21 mouse cellular contexts compared by ENCODE assay signal in the genomic region with DNA sequence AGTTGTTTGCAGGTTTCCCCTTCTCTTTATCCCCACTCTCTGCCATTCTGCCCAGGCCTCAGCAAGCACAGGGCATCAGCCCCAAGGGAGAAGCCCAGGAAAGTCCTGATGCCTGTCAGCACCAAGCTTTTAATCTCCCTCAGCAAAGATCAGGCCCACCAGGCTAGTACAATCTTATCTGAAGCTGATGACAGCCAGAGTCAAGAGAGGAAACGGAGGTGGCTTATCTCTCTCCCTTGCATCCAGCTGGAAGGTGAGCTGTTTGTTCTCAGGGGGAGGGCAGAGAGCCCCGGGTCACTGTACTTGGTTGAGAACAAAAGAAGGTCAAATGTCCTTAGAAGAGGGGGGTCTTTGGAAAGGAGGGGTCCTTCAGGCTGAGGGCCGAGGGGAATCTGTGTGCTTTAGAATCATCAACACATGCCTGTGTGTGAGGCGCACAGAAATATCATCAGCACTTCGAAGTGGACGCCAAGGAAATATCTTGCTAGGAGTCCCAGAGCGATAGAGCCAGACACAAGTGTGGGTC.
DNase-seq lines count a peak whose midpoint lies in the region; ATAC-seq and TF ChIP-seq lines count a peak whose summit lies in the region.
"Had no signal": no experiment of that assay in that cellular context is flagged by ENCODE, and none has a peak within 500 bp of the region (broad histone marks: within the 10 kb centered on the region; RNA-seq: fewer than 3 reads in every experiment).

No protein-coding gene starts in this region.

- no peak for TF ChIP-seq CTCF in midbrain, postnatal 0 days (IDR thresholded peaks at IDR 0.05)

- no peaks in the 10 kb centered on the region for H3K36me3 ChIP-seq in heart, embryonic 10.5 days
- H3K36me3 ChIP-seq in heart, embryonic 14.5 days (ENCODE audit: control insufficient read depth, insufficient read depth, low read length) = no peaks in the 10 kb centered on the region
- H3K36me3 ChIP-seq in midbrain, postnatal 0 days (ENCODE audit: insufficient read depth, low read length) = no peaks in the 10 kb centered on the region
- no peaks in the 10 kb centered on the region for H3K36me3 ChIP-seq in midbrain, embryonic 16.5 days (ENCODE audit: control insufficient read depth, insufficient read depth, low read length)
- H3K36me3 ChIP-seq: embryonic facial prominence, embryonic 13.5 days; forebrain, embryonic 12.5 days; G1E; hindbrain, embryonic 12.5 days had no signal

- ATAC-seq in heart, embryonic 14.5 days (ENCODE audit: insufficient number of reproducible peaks, insufficient read depth, low FRiP score, low read depth) = peak; percentile 73
- ATAC-seq in midbrain, postnatal 0 days (ENCODE audit: low FRiP score) = no peak
- ATAC-seq in midbrain, embryonic 16.5 days = no peak
- ATAC-seq: CD4-positive, CD25-positive, alpha-beta regulatory T cell, adult 4 months; forebrain, embryonic 16.5 days had no signal

- H3K4me2 ChIP-seq in heart, embryonic 14.5 days (ENCODE audit: low read length) = peak overlapping the region; percentile 28
- H3K4me2 ChIP-seq in midbrain, postnatal 0 days (ENCODE audit: low read depth, low read length, poor library complexity, severe bottlenecking) = no peak overlapping the region
- no peak overlapping the region for H3K4me2 ChIP-seq in midbrain, embryonic 16.5 days (ENCODE audit: low read length)
- H3K4me2 ChIP-seq: embryonic facial prominence, embryonic 13.5 days; forebrain, embryonic 12.5 days; hindbrain, embryonic 12.5 days had no signal

- H3K9me3 ChIP-seq in heart, embryonic 10.5 days = no peaks in the 10 kb centered on the region
- H3K9me3 ChIP-seq in heart, embryonic 14.5 days (ENCODE audit: control insufficient read depth, low read length) = no peaks in the 10 kb centered on the region
- H3K9me3 ChIP-seq in midbrain, postnatal 0 days (ENCODE audit: low read length) = no peaks in the 10 kb centered on the region
- H3K9me3 ChIP-seq in midbrain, embryonic 16.5 days (replicated peaks; ENCODE audit: control insufficient read depth, low read length, poor library complexity, severe bottlenecking) = no peaks in the 10 kb centered on the region
- H3K9me3 ChIP-seq: embryonic facial prominence, embryonic 13.5 days; forebrain, embryonic 12.5 days; hindbrain, embryonic 12.5 days had no signal

- H3K4me1 ChIP-seq in heart, embryonic 10.5 days = peaks cover 15% of the 10 kb centered on the region
- H3K4me1 ChIP-seq in heart, embryonic 14.5 days (ENCODE audit: control insufficient read depth in 2 of 2, insufficient read depth in 2 of 2, low read length in 2 of 2) = peaks cover 14 to 19% of the 10 kb centered on the region in 2 experiments
- H3K4me1 ChIP-seq in midbrain, postnatal 0 days (ENCODE audit: insufficient read depth, low read length) = no peaks in the 10 kb centered on the region
- H3K4me1 ChIP-seq in midbrain, embryonic 16.5 days (ENCODE audit: control insufficient read depth, insufficient read depth, low read length) = peaks cover 2% of the 10 kb centered on the region; the same call in 1 of the 2 replicates

- 6% methylated on average over 7 of the region's 7 CpGs for WGBS in heart, embryonic 10.5 days
- WGBS in heart, embryonic 14.5 days = 5% methylated on average over 7 of the region's 7 CpGs
- WGBS in midbrain, postnatal 0 days = 54% methylated on average over 7 of the region's 7 CpGs
- WGBS in midbrain, embryonic 16.5 days = 48% methylated on average over 7 of the region's 7 CpGs

- no peak overlapping the region; the same call in 1 of the 2 replicates for H3K4me3 ChIP-seq in heart, embryonic 10.5 days
- H3K4me3 ChIP-seq in heart, embryonic 14.5 days (ENCODE audit: control insufficient read depth in 1 of 2, insufficient read depth in 1 of 2, low read depth in 1 of 2, low read length in 2 of 2) = no peak overlapping the region
- H3K4me3 ChIP-seq in midbrain, postnatal 0 days (ENCODE audit: low read depth, low read length) = no peak overlapping the region
- H3K4me3 ChIP-seq in midbrain, embryonic 16.5 days (ENCODE audit: low read depth, low read length) = no peak overlapping the region
- H3K4me3 ChIP-seq: embryonic facial prominence, embryonic 13.5 days; forebrain, embryonic 12.5 days; hindbrain, embryonic 12.5 days had no signal

- H3K27ac ChIP-seq in heart, embryonic 10.5 days = peak overlapping the region; percentile 31; the same call in 1 of the 2 replicates
- peak overlapping the region; percentile 24 to 38; a peak in 2 of 4 replicates for H3K27ac ChIP-seq in heart, embryonic 14.5 days (replicated peaks in 1 of 2; ENCODE audit: control insufficient read depth in 1 of 2, insufficient read depth in 1 of 2, low read depth in 2 of 2, low read length in 2 of 2)
- H3K27ac ChIP-seq in midbrain, postnatal 0 days (ENCODE audit: low read depth, low read length) = no peak overlapping the region
- no peak overlapping the region for H3K27ac ChIP-seq in midbrain, embryonic 16.5 days (ENCODE audit: low read length)
- H3K27ac ChIP-seq: embryonic facial prominence, embryonic 13.5 days; forebrain, embryonic 12.5 days; hindbrain, embryonic 12.5 days had no signal

- H3K9ac ChIP-seq in heart, embryonic 14.5 days (ENCODE audit: low read length) = no peak overlapping the region
- 0 out of 2 replicates have a peak overlapping the region, but pooled peaks have one; percentile 8 for H3K9ac ChIP-seq in midbrain, postnatal 0 days (replicated peaks; ENCODE audit: low read length, poor library complexity, severe bottlenecking)
- H3K9ac ChIP-seq in midbrain, embryonic 16.5 days (ENCODE audit: low read depth, low read length) = no peak overlapping the region
- H3K9ac ChIP-seq: embryonic facial prominence, embryonic 13.5 days; forebrain, embryonic 12.5 days; hindbrain, embryonic 12.5 days had no signal

- peaks cover 94% of the 10 kb centered on the region for H3K27me3 ChIP-seq in heart, embryonic 10.5 days (ENCODE audit: insufficient read depth, poor library complexity, severe bottlenecking)
- peaks cover 71% of the 10 kb centered on the region for H3K27me3 ChIP-seq in heart, embryonic 14.5 days (ENCODE audit: control insufficient read depth, insufficient read depth, low read length)
- 0 out of 2 replicates have a peak, but pooled peaks cover 5% of the 10 kb centered on the region for H3K27me3 ChIP-seq in midbrain, postnatal 0 days (ENCODE audit: insufficient read depth, low read length)
- no peaks in the 10 kb centered on the region; the same call in none of the 2 replicates for H3K27me3 ChIP-seq in midbrain, embryonic 16.5 days (ENCODE audit: control insufficient read depth, insufficient read depth, low read depth, low read length)

- DNase-seq in heart, embryonic 10.5 days (ENCODE audit: low spot score) = peak; percentile 82
- DNase-seq in heart, adult 8-10 months (ENCODE audit: low spot score) = no peak
- DNase-seq in heart, adult 18-20 months = no peak
- no peak for DNase-seq in midbrain, postnatal 0 days (ENCODE audit: low spot score)
- DNase-seq in right cerebral cortex, postnatal 4 days = no peak
- DNase-seq: adrenal gland, adult 2 months; adrenal gland, postnatal 25 days; B cell, adult 2 months; cerebellum, adult 18-20 months; cerebellum, adult 9-11 months; cerebellum, postnatal 36 days; gastrocnemius, postnatal 10 days; kidney, adult 11 months had no signal

Comparison
In these comparisons a context has a peak if more than half of its experiments do, and no peak if none do; other contexts are left out.
1. H3K27ac ChIP-seq: peak in heart, embryonic 10.5 days (single experiment) and heart, embryonic 14.5 days (2 of 2); none in midbrain, postnatal 0 days (single experiment) and midbrain, embryonic 16.5 days (single experiment).